Comparison of ENCODE assay signal across 8 mouse cellular contexts in genomic region chr6:125480396-125481361, GRCm38 (mm10). TPM values are rescaled to one million over a fixed set of nuclear protein-coding genes. Genes with fewer than 3 reads are reported as not detected.
A peak's percentile ranks its signal among the peaks of the same experiment; 100 is the strongest.
DNase-seq lines count a peak whose midpoint lies in the region; ATAC-seq and TF ChIP-seq lines count a peak whose summit lies in the region.

No protein-coding gene starts in this region.

- no peak for TF ChIP-seq POLR2A in myocyte (IDR thresholded peaks at IDR 0.05; ENCODE audit: insufficient read length, low read depth)

- no peak overlapping the region for H3K4me3 ChIP-seq in forebrain, embryonic 16.5 days (replicated peaks; ENCODE audit: low read length)
- peak overlapping the region; percentile 6; the same call in 1 of the 2 replicates for H3K4me3 ChIP-seq in liver, embryonic 11.5 days (ENCODE audit: low read depth, low read length)
- peak overlapping the region; percentile 10 for H3K4me3 ChIP-seq in myocyte

- no peaks in the 10 kb centered on the region for H3K9me3 ChIP-seq in forebrain, embryonic 16.5 days (ENCODE audit: control insufficient read depth, low read length)
- H3K9me3 ChIP-seq in liver, embryonic 11.5 days (ENCODE audit: control insufficient read depth, low read length): no peaks in the 10 kb centered on the region

- H3K27me3 ChIP-seq in forebrain, embryonic 16.5 days (replicated peaks; ENCODE audit: control insufficient read depth, insufficient read depth, low read length): no peaks in the 10 kb centered on the region
- no peaks in the 10 kb centered on the region for H3K27me3 ChIP-seq in liver, embryonic 11.5 days (replicated peaks; ENCODE audit: control insufficient read depth, insufficient read depth, low read length)
- no peaks in the 10 kb centered on the region for H3K27me3 ChIP-seq in myocyte (ENCODE audit: control insufficient read depth, insufficient read depth, insufficient read length)

- no peak overlapping the region for H3K4me2 ChIP-seq in forebrain, embryonic 16.5 days (ENCODE audit: low read length)
- peak overlapping the region; percentile 59 for H3K4me2 ChIP-seq in liver, embryonic 11.5 days
- H3K4me2 ChIP-seq in myocyte (ENCODE audit: low read depth): peak overlapping the region; percentile 96

- H3K79me2 ChIP-seq in myocyte (ENCODE audit: control insufficient read depth, insufficient read depth): peaks cover 64% of the 10 kb centered on the region

- DNase-seq in layer of hippocampus, postnatal 10 days (ENCODE audit: low spot score in 2 of 2): peak; percentile 62 to 63
- no peak for DNase-seq in layer of hippocampus, adult 11-12 months (ENCODE audit: low spot score)
- DNase-seq in Muller cell, postnatal 12 days (ENCODE audit: inconsistent ontology term): peak; percentile 75
- DNase-seq in liver, embryonic 11.5 days (ENCODE audit: low spot score): no peak
- no peak for DNase-seq in gastrocnemius, postnatal 36 days
- DNase-seq in frontal cortex, adult 2 months (ENCODE audit: extremely low spot score in 1 of 2, low spot score in 1 of 2): no peak

- no peaks in the 10 kb centered on the region for H3K36me3 ChIP-seq in forebrain, embryonic 16.5 days (ENCODE audit: control insufficient read depth, insufficient read depth)
- H3K36me3 ChIP-seq in liver, embryonic 11.5 days (ENCODE audit: control insufficient read depth, insufficient read depth, low read length): no peaks in the 10 kb centered on the region
- no peaks in the 10 kb centered on the region for H3K36me3 ChIP-seq in myocyte (ENCODE audit: control insufficient read depth, insufficient read depth)

- H3K27ac ChIP-seq in forebrain, embryonic 16.5 days (ENCODE audit: low read length): peak overlapping the region; percentile 31
- peak overlapping the region; percentile 80 for H3K27ac ChIP-seq in liver, embryonic 11.5 days (ENCODE audit: low read depth, low read length)

- no peak overlapping the region for H3ac ChIP-seq in myocyte (ENCODE audit: control insufficient read depth, insufficient read length)

- H3K9ac ChIP-seq in forebrain, embryonic 16.5 days (replicated peaks; ENCODE audit: low read depth, low read length): no peak overlapping the region
- H3K9ac ChIP-seq in liver, embryonic 11.5 days (ENCODE audit: low read depth, low read length): peak overlapping the region; percentile 52

- WGBS in forebrain, embryonic 16.5 days: 26% methylated on average over 11 of the region's 12 CpGs
- WGBS in liver, embryonic 11.5 days: 18% methylated on average over 12 of the region's 12 CpGs

- H3K4me1 ChIP-seq in forebrain, embryonic 16.5 days (replicated peaks; ENCODE audit: control insufficient read depth, insufficient read depth, low read length): peaks cover 27% of the 10 kb centered on the region
- peaks cover 78% of the 10 kb centered on the region for H3K4me1 ChIP-seq in liver, embryonic 11.5 days (replicated peaks; ENCODE audit: control insufficient read depth, insufficient read depth, low read length)

- intact Hi-C loops in gastrocnemius, postnatal 36 days (cut with DNase I): no loop called here

- peak; percentile 88 for ATAC-seq in forebrain, embryonic 16.5 days
- peak; percentile 61 for ATAC-seq in liver, embryonic 11.5 days (replicated peaks; ENCODE audit: low FRiP score)

TF ChIP-seq in myocyte, 11 proteins besides CTCF, POLR2A, EP300 and RAD21:
- peak; percentile 10 for TF ChIP-seq POLR2AphosphoS2 (IDR thresholded peaks at IDR 0.05; ENCODE audit: insufficient read length, low read depth)
- TF ChIP-seq MYOG (IDR thresholded peaks at IDR 0.05; ENCODE audit: control insufficient read depth in 1 of 3, insufficient read depth in 1 of 3, insufficient read length in 2 of 3, low read depth in 2 of 3): peak in 1 of 3 experiments; percentile 32
- TF ChIP-seq MYOD1 (IDR thresholded peaks at IDR 0.05; ENCODE audit: control insufficient read depth in 1 of 3, insufficient read length in 2 of 3, low read depth in 2 of 3): no peak

RNA-seq across cellular contexts. Expression of gene Cd9, which starts 13.9 kb away (rescaled TPM):
- 100 to 1,000 TPM; 101 to 102 TPM for total RNA-seq in layer of hippocampus, postnatal 10 days (2021)
- 78.4 and 101 TPM in 2 replicates for polyA plus RNA-seq in forebrain, embryonic 16.5 days (2015; fragmentation: Nextera tagmentation; extraction: Ambion mirVana)
- polyA plus RNA-seq in liver, embryonic 11.5 days (2014; fragmentation: Nextera tagmentation; extraction: Ambion mirVana): 111 and 113 TPM in 2 replicates
- polyA plus RNA-seq in myocyte (2012; fragmentation: generic; extraction: Trizol): 216 TPM
- 10 to 100 TPM; 20.3 to 28.4 TPM for total RNA-seq in gastrocnemius, postnatal 36 days (2021)
- polyA plus RNA-seq in frontal cortex, adult 2 months (2012; rRNA removed): 97.2 and 100 TPM in 2 replicates

Comparison
In these comparisons a context has a peak if more than half of its experiments do, and no peak if none do; other contexts are left out.
1. DNase-seq: peak in layer of hippocampus, postnatal 10 days (2 of 2) and Muller cell, postnatal 12 days (single experiment); none in layer of hippocampus, adult 11-12 months (single experiment), liver, embryonic 11.5 days (single experiment), gastrocnemius, postnatal 36 days (0 of 2) and frontal cortex, adult 2 months (0 of 2).